Mouse (Mus musculus) central nervous system, embryonic 11.5 days (tissue): ENCODE measurements around the gene Fcho1. TPM values are rescaled to one million over a fixed set of nuclear protein-coding genes. Genes with fewer than 3 reads are reported as not detected.

Experiments used
- polyA plus RNA-seq: library from polyadenylated mRNA; depleted of rRNA; stranded (reverse); fragments of >200 nt; gene quantifications from 2 replicates; pipeline ENCODE4 v1.2.3, GENCODE M21; 2012; rRNA removed

Fcho1 gene
- 30.0 and 40.4 TPM in 2 replicates for polyA plus RNA-seq

DNA sequence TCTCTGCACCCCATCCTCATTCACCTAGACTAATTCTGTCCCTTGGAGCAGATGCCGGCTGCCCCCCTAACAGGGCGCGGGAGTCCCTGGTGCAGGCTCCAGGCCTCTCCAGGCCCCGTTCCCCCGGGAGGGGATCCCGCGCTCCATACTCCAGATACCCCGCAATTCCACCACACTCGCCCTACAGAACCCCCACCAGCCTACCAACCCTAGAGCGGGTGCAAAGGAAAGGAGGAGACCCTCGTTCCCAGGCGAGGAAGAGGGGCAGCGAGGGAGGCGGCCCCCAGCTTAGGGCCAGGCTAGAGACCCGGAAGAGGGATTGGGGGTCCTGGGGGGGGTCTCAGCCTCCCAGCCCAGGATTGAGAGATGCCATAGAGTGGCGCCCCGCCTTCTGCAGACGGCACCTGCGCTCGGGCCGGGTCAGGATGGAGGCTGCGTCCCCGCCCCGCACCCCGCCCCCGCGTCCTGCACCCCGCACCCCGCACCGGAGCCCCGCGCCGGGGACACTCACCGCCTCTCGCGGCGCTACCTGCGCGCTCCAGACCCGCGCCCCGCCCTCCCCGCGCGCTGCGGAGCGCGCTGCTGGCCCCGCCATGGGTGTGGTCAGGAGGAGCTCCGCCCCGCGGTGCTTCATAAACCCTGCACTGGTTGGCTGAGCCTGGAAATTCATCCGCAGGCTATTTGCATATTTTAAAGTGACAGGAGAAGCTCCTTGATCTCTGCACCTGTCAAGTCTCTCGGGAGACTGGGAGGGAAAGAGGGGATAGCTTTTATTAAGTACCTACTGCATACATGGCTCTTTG is at the start of gene Fcho1:
Fcho1 (minus strand) TSS at position 595 of the 803 bp plus-strand sequence.

DNA sequence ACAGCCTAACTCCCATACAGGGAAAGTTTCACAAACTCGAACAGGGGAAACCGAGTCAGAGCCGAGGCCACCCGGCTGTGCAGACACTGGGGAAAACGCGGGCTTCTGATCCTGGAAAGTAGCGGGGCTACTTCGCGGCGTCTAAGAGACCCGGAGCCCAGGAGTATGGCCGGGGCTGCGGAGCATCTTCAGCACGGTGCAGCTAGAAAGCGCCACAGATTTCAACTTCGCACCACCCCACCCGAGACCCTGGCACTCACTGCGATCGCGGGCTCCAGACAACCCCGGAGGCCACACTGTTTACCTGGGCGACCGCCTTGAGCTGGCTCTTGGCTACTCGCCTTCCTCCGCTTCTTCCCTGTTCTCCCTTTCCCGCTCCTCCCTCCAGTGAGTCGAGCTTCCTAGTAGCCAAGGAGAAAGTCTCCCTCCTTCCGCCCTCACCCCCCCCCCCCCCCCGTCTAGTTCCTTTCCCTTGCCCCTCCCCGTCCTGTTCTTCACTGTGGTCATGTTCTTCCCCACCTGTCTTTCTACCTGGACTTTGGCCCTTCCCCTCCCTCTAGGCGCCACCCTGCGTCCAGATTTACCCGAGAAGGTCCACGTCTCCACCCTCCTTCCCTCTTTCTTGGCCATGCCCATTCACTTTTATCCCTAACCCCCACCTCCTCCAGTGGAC is 24.0 kb downstream of the Fcho1 start, which contains the start of gene B3gnt3:
B3gnt3 (minus strand) TSS at position 376 of the 673 bp plus-strand sequence.

DNA sequence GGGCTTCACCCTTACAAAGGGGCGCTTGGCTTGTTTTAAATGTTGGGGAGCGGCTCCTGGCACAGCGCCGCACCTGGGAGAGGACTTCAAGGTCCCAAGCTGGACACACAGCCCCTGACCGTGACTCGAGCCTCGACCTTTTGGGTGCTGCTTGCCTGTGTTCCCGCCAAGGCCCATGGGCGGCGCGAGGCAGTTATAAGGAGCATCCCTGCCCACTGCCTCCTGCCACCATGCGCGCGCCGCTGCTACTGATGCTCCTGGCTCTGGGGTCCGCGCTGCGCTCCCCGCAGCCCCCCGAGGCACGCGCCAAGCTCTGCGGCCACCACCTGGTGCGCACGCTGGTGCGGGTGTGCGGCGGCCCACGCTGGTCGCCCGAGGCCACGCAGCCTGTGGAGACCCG is 36.5 kb downstream of the Fcho1 start, which contains the start of gene Insl3:
Insl3 (plus strand) TSS at position 187 of the 400 bp plus-strand sequence.

DNA sequence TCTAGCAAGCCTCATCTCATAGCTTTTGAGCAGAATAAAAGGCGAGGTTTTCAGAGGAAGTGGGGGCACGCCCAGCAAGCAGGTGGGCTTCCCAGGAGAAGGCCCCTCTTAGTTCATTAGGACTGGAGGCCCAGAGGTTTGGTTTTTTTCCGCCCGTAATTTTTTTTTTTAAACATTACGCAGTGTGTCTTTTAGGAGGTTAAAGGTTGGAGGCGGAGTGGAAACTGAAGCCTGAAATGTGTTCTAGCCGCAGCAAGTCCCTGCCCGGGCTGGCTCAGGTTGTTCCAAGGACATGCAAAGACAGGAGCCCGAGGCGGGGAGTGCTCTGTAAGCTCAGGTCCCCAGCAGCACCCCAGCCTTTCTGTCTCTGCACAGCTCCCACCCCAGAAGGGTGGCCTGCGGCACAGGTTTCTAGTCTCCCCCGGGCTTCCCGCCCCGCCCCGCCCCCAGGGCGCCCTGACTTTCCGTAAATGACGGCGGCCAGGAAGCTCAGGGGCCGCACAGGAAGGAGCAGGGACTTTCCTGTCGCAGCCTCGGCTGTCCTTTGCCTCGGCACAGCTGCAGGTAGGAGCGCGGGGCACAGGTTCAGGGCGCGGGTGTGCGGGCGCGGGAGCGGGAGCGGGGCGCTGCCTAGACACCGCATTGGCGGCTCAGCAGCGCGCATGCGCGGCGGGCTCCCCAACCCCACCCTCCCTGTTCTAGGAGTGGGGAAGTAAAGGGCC is 49.3 kb downstream of the Fcho1 start, which contains the start of gene Jak3:
Jak3 (plus strand) TSS at position 277 of the 722 bp plus-strand sequence.

DNA sequence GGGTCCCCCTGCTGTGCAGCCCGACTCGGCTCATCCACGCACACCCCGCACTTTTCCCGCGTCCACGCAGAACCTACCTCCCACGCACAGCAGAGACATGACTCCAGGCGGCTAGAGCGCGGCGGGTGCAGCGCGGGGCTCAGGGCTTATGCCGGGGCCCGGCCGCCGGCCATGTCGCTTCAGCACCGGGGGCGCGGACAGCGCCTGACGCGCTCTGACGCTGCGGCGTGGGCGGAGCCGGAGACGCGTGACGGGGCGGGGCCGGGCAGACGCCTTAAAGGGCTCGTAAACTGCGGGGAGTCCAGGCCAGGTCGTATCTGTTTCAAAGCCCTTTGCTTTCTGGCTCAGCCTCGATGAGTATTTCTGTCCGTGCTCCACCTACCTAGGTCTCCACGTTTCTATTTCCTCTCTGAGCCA is 54.0 kb downstream of the Fcho1 start, which contains the start of gene Unc13a:
Unc13a (minus strand) TSS at position 209 of the 417 bp plus-strand sequence.

Other genes with a start within 250 kb of the Fcho1 start
- 64.5 and 107 TPM in 2 replicates for gene Ano8, start 239.8 kb downstream of the Fcho1 start, polyA plus RNA-seq
- 30.7 and 37.4 TPM in 2 replicates for gene Gtpbp3, start 237.6 kb downstream of the Fcho1 start, polyA plus RNA-seq
- 29.5 and 39.7 TPM in 2 replicates for gene Plvap, start 214.0 kb downstream of the Fcho1 start, polyA plus RNA-seq
- 0.48 and 0.52 TPM in 2 replicates for gene Ccdc194, start 200.0 kb downstream of the Fcho1 start, polyA plus RNA-seq
- gene Bst2, start 188.3 kb downstream of the Fcho1 start, polyA plus RNA-seq: 15.8 and 19.0 TPM in 2 replicates
- gene Mvb12a, start 182.8 kb downstream of the Fcho1 start, polyA plus RNA-seq: 62.6 and 71.2 TPM in 2 replicates
- gene Tmem221, start 166.8 kb downstream of the Fcho1 start, polyA plus RNA-seq: 0.22 and 0.23 TPM in 2 replicates
- gene Nxnl1, start 159.1 kb downstream of the Fcho1 start, polyA plus RNA-seq: not detected in 2 replicates
- gene Slc27a1, start 156.8 kb downstream of the Fcho1 start, polyA plus RNA-seq: 50.4 and 64.7 TPM in 2 replicates
- 126 and 164 TPM in 2 replicates for gene Pgls, start 133.5 kb downstream of the Fcho1 start, polyA plus RNA-seq
- 6.1 and 12.4 TPM in 2 replicates for gene Fam129c, start 128.1 kb downstream of the Fcho1 start, polyA plus RNA-seq
- gene Colgalt1, start 114.7 kb downstream of the Fcho1 start, polyA plus RNA-seq: 65.9 and 99.7 TPM in 2 replicates
- 15.4 and 19.3 TPM in 2 replicates for gene Unc13a, start 54.0 kb downstream of the Fcho1 start, polyA plus RNA-seq
- gene Jak3, start 49.4 kb downstream of the Fcho1 start, polyA plus RNA-seq: 3.5 TPM in 2 replicates
- gene Insl3, start 36.5 kb downstream of the Fcho1 start, polyA plus RNA-seq: 0.57 and 1.1 TPM in 2 replicates
- gene B3gnt3, start 23.9 kb downstream of the Fcho1 start, polyA plus RNA-seq: 0.40 and 0.66 TPM in 2 replicates
- 1.8 and 3.1 TPM in 2 replicates for gene Zfp709, start 156.3 kb upstream of the Fcho1 start, polyA plus RNA-seq
- 9.3 and 10.3 TPM in 2 replicates for gene Zfp882, start 182.9 kb upstream of the Fcho1 start, polyA plus RNA-seq
- 21.6 and 25.9 TPM in 2 replicates for gene Zfp617, start 182.9 kb upstream of the Fcho1 start, polyA plus RNA-seq
- gene Zfp961, start 225.3 kb upstream of the Fcho1 start, polyA plus RNA-seq: 20.2 and 30.8 TPM in 2 replicates